Mouse (Mus musculus): ENCODE data around the gene Eif3j1.
A peak's percentile ranks its signal among the peaks of the same experiment; 100 is the strongest.

The Eif3j1 gene

DNA sequence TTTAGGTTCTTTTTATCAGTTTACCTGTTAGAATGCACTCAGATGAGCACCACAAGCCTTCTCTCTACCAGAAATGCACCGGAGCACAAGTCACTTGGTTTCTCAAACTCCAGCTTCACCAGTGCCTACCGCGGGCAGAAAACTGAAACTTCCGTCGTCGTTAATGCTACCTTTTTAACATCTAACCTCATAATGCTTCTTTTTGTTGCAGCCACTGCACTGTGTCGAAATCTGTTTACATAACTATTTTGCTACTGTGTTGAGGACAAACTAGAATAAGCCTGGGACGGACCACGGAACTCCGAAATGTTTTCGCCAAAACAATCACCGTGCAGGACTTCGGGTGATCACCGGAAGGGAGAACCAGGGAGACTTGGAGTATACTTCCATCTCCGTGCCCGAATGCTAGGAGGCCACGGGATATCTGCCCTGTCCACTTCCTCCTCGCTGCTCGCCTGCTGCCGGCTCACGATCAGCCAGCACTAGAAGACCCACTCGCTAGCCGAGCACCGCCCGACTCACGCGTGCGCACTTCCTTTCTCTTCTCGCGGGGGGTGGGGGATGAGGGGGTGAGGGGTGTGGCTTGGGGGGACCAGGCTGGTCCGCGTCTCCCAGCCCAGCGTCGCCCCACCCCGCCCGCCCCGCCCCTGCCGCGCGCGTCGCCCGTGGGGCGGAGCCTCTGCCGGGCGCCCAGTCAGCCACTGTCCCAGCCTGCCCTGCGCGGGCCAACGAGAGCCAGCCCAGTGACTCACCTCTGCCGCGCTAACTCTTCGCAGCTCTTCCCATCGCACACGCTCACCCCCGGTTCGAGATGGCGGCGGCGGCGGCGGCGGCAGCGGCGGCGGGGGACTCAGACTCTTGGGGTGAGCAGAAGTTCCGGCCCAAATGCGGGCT is at the start of gene Eif3j1:
Gene Eif3j1, plus strand, starts transcription at position 685 of the 894 bp plus-strand sequence.
- peak; percentile 67; the same call in 1 of the 2 replicates for TF ChIP-seq GATA4 (IDR thresholded peaks at IDR 0.05; ENCODE audit: insufficient replicate concordance, low read length)

DNA sequence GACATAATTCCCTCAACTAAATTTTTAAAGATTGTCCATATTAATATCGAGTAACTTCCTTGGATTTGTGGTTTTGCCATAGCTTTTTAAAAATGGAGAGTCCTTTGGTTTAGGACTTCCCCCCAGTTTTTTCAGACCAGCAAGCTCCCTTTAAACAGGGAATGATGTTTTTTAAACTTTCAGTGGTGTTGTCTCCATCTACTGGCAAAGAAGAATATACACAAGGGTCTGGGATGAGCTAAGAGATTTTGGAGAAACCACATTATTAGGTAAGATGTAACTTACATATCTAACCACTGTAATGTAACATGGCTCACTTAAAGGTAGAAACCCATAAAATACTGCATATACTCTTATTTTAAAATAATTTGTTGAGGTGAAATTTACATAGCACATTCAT is 32.6 kb upstream of the Eif3j1 start:
- no peak for TF ChIP-seq GATA4 (IDR thresholded peaks at IDR 0.05; ENCODE audit: insufficient replicate concordance, low read length)

DNA sequence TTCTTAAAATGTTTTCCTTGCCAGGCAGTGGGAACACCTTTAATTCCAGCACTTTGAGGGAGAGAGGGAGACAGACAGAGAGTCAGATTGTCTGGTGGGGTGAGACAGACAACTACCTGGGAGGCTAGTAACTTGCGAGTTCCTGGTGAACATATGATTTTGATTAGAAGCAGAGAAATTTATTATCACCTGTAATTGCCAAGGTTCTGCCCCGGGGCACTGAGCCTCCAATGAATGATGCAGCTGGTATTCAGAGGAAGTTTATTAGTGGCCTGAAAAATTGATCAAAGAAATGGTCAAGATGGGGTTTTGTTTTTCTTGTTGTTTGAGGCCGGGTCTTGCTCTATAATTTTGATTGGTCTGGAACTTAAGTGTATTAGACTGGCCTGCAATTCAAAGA is 19.5 kb upstream of the Eif3j1 start:
- TF ChIP-seq GATA4 (IDR thresholded peaks at IDR 0.05; ENCODE audit: insufficient replicate concordance, low read length) = no peak

DNA sequence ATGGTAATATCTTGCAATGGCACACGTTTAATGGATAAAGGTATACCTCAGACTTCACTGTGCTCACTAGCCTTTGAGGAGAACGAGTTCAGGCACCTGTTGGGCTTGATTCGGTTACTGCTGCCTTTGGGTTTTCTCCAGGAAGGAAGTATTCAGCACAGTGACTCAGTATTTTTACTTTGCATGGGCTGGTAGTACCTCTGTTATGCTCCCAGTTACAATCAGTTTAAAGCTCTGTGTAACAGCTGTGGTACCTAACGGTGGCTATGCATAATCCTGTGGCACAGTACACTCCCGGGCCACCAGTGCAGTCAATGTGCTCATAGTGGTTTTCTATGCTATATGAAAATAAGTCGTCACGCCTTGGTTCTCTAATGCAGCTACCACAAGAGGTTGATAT is 16.9 kb upstream of the Eif3j1 start:
- no peak for TF ChIP-seq GATA4 (IDR thresholded peaks at IDR 0.05; ENCODE audit: insufficient replicate concordance, low read length)

DNA sequence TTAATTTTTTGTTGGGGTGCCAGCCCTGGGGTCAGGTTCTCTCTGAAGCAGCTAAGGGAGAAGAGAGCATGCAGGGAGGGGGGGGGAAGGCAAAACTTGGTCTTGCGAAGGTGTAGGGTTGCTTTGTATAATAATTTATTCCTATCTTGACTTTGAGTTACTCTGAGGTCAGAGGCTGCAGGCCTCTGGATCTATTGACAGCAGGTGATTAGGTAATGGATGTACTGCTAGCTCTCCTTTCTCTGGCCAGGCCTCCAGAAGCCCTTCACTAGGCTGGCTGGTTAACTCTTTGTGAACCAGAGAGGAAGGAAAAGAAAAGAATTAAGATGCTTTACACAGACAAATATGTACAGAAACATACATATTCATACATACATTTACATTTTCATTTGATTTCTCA is 9.6 kb upstream of the Eif3j1 start:
- TF ChIP-seq GATA4 (IDR thresholded peaks at IDR 0.05; ENCODE audit: insufficient replicate concordance, low read length) = no peak

DNA sequence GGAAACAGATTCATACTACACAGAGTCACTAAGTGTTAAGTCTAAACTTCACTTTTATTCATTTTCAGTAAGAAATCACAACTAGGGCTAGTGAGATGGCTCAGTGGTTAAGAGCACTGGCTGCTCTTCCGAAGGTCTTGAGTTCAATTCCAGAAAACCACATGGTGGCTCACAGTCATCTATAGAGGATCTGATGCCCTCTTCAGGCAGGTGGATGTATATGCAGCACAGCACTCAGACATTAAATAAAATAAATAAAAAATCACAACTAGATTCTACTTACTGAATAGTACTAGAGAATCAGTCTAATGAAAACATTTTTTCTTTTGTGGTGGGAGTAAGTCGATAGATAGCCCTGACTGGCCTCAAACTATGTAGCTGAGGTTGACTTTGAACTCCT is 6.1 kb upstream of the Eif3j1 start:
- no peak for TF ChIP-seq GATA4 (IDR thresholded peaks at IDR 0.05; ENCODE audit: insufficient replicate concordance, low read length)

DNA sequence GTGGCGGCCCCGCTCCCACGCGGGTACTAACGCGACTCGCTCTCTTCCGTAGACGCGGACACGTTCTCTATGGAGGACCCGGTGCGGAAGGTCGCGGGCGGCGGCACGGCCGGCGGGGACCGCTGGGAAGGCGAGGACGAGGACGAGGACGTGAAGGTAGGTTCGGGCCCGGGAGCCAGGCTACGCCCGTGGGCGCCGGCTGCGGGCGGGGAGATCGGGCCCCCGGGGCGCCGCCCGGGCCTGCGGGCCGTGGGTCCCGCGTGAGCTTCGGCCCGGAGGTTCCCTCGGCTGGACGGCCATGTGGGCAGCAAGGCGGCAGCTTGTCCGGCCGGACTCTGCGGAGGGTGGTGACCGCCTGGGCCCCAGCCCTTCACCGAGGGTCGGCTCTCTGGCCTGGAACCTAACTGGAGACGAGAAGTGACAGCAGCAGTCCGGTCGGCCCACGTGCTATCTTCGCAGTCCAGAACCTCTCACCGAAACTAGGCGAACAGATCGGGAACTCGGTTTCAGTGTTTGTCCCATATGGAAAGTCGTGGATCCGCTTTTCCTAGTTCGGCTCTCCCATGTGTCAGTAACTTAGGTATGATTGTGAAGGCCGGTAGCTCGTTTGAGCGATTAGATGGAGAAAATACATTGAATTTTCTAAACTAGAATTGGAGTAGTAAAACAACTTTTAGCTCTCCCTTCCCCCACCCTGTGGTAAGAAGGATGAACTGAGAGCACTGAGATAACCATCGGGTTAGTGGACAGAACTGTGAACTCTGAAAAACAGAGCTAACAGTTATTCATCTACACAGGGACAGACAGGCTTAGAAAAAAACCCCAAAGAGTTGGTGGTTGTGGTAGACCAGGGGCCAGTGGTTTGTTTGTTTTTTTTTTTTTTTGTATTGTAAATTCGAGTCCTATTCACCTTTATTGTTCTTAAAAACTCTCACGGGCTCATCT is 682 bp downstream of the Eif3j1 start:
- TF ChIP-seq GATA4 (IDR thresholded peaks at IDR 0.05; ENCODE audit: insufficient replicate concordance, low read length) = peak; percentile 90

DNA sequence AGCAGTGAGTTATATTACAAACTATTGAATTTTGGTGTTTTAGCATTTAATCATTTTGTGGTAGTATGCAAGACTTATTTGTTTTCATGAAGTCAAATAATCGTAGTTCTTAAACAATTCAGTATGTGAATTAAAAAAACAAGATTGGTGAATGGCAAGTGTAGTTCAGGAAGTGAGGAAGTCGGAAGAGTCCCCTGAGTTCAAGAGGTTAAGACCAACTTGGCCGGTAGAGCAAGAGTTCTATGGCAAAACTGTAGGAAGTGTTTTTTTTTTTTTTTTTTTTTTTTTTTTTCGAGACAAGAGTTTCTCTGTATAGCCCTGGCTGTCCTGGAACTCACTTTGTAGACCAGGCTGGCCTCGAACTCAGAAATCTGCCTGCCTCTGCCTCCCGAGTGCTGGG is 3.6 kb downstream of the Eif3j1 start:
- no peak for TF ChIP-seq GATA4 (IDR thresholded peaks at IDR 0.05; ENCODE audit: insufficient replicate concordance, low read length)

DNA sequence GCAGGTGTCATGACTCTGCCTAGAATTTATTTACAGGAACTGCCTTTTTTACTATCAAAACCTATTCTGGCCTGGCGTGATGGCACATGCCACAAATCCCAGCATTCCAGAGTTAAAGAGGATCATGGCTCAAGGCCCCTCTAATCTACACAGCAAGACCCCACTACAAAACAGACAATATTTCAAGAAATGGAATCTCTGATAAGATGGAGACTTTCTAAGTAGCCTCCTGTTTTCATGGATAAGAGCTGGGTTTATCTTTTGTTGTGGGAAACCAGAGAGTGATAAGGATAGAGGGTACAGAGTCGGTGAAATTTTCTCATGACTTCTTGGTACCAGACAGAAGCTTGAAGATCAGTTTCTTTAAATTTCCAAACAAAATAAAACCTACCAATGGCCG is 7.7 kb downstream of the Eif3j1 start:
- no peak for TF ChIP-seq GATA4 (IDR thresholded peaks at IDR 0.05; ENCODE audit: insufficient replicate concordance, low read length)

DNA sequence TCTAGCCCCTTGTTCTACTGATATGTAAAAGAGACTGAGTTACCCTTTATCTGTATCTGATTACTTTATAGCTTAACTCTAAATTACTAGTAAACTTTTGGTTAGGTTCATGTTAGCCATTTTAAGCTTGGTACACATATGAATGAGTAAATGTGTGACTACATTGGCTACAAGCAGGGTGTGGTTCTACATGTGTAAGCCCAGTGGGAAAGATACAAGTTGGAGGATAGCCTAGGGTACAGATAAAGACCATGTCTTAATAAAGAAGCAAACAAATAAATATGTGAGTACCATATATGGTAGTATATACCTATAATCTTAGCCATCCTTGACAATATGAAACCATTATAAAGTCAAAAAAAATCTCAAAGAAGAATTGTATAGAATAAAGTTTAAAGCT is 15.6 kb downstream of the Eif3j1 start:
- TF ChIP-seq GATA4 (IDR thresholded peaks at IDR 0.05; ENCODE audit: insufficient replicate concordance, low read length) = no peak

DNA sequence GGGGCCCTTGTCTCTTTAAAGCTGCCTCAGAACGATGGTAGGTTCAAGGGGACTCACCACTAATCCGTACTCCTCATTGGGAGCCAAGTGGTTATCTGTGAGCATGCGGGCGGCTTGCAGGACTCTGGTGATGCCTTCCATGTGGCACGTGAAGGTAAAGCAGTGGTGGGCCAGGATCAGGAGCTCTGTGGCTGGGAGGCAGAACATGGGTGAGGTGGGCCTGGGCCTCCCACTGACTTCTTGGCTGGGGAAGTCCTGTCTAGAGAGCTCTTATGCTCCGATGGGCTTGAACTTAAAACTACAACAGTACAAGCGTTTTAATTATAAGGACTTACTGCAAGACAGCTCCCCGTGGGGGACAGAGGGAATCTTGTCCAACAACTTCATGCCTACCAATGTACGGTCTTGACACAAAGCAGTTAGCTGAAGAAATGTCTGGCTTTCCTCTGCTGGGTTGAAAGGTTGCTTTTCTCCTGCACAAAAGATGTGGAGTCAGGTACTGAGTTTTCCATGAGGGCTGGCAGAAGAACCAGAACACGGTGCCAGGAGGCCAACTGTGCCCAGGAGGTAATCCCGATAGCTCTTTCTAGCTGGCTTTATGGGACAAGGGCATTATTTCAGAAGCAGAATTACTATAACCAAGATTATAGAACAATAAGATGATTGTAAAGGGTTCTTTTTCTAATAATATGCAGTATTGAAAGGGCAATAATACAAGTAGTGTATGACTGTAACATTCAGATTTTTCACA is 31.2 kb downstream of the Eif3j1 start:
- no peak for TF ChIP-seq GATA4 (IDR thresholded peaks at IDR 0.05; ENCODE audit: insufficient replicate concordance, low read length)

DNA sequence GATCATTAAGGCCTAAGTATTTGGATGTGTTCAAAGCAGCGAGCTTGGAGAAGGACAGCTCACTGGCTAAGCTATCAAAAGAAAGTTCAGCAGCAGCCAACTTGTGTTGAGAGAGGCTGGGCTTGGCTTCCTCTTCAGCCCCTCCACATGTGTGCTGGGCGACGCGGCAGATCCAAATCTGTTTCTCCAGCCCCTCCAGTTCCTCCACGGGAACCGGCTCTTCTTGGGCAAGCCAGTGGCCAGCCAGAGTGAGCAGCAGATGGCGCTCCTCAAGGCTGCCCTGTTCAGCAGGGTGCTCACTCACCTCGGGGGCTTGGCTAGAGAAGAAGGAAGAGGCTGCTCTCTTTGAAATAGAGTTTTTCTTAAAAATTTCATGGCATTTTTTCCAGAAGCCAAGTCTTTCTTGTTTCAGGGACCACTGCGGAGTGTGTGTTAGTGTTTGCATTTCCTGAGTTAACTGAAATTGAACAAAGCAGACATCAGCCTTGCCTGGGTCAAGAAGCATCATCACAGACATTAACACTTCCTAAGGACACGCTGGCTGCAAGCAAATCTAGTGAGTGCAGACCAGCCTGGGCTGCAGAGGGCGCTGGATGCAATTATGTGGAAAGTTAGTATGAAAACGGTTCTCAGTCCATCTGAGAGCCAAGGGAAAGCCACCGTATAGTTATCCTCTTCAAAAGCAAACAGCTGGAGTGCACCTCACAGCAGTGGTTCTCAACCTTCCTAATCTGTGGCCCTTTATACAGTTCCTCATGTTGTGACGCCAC is 37.0 kb downstream of the Eif3j1 start:
- TF ChIP-seq GATA4 (IDR thresholded peaks at IDR 0.05; ENCODE audit: insufficient replicate concordance, low read length) = no peak

DNA sequence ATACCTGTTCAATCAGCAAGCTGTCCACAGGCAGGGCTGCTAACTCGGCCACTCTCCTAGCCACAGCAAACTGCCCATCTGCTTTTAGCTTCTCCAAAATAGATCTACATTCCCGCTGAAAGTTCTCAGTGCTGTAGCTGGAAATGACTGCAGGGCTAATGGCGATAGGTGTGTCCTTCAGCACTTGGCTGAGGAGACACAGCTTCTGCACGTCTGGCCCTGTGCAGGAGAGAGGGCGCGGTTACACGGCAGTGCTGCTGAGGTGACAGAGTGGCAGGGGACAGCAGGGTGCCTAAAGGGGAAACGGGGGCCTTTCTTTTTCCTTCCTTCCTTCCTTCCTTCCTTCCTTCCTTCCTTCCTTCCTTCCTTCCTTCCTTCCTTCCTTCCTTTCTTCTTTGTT is 37.9 kb downstream of the Eif3j1 start:
- no peak for TF ChIP-seq GATA4 (IDR thresholded peaks at IDR 0.05; ENCODE audit: insufficient replicate concordance, low read length)

DNA sequence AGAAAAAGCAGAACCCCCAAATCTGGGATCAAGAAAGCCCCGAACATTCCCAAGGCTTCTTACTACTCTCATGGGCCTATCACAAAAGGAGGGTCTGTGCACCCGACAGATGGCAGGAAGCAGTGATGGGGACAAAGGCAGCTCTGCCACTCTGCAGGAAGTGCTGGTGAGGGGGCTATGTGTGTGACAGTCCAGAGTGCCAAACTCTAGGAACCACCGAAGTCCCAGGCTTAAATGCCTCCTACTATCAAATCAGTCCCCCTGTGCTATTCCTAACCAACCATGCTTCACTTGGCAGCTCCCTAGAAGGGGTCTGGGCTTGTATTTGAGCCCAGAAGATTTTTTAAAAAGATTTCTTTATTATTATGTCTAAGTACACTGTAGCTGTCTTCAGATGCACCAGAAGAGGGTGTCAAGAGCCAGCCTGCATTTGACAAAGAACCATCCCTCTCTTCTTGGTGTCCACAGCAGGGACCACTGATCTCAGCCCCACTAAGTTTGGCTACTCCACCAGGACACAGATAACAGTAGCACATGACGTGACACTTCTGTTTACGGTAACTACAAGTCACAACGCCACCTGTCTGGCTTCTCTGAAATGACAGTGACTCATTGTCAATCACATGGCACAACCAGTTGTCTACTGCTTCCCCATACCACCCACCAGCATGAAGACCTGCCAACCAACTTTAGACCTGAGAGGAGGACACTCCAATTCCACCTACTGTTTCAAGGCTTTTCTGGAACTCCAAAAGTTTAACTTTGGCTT is 41.0 kb downstream of the Eif3j1 start:
- no peak for TF ChIP-seq GATA4 (IDR thresholded peaks at IDR 0.05; ENCODE audit: insufficient replicate concordance, low read length)
